Mouse (Mus musculus): ENCODE measurements around the gene Bpifa6. TPM values are rescaled to one million over a fixed set of nuclear protein-coding genes. Genes with fewer than 3 reads are reported as not detected.
A peak's percentile ranks its signal among the peaks of the same experiment; 100 is the strongest.

Gene Bpifa6
- total and polyA plus RNA-seq, 2 experiments from 2014 or later: not detected

GRCm38 (mm10) chr2:153970221-153970620 lies 4.5 kb upstream of the Bpifa6 start:
- TF ChIP-seq CTCF (IDR thresholded peaks at IDR 0.05): no peak
- Histone ChIP-seq H3K9ac (replicated peaks; ENCODE audit: low read length, poor library complexity, severe bottlenecking) (no peak overlapping the region), H3K4me2 (ENCODE audit: low read depth, low read length, poor library complexity, severe bottlenecking) (no peak overlapping the region), H3K27ac (ENCODE audit: low read depth, low read length) (no peak overlapping the region), H3K9me3 (ENCODE audit: low read length) (no peaks in the 10 kb centered on the region), H3K4me1 (ENCODE audit: insufficient read depth, low read length) (no peaks in the 10 kb centered on the region), H3K27me3 (ENCODE audit: insufficient read depth, low read length) (no peaks in the 10 kb centered on the region), H3K4me3 (ENCODE audit: low read depth, low read length) (no peak overlapping the region), H3K36me3 (ENCODE audit: insufficient read depth, low read length) (no peaks in the 10 kb centered on the region)
- DNase-seq (ENCODE audit: low spot score) (no peak), ATAC-seq (ENCODE audit: low FRiP score) (no peak)
- WGBS: 68% methylated on average over 5 of the region's 5 CpGs

- Histone ChIP-seq H3K9ac (replicated peaks; ENCODE audit: low read length, poor library complexity, severe bottlenecking) (no peak overlapping the region), H3K36me3 (ENCODE audit: insufficient read depth, low read length) (no peaks in the 10 kb centered on the region), H3K4me3 (ENCODE audit: low read depth, low read length) (no peak overlapping the region), H3K27ac (ENCODE audit: low read depth, low read length) (no peak overlapping the region), H3K4me2 (ENCODE audit: low read depth, low read length, poor library complexity, severe bottlenecking) (no peak overlapping the region), H3K9me3 (ENCODE audit: low read length) (no peaks in the 10 kb centered on the region), H3K4me1 (ENCODE audit: insufficient read depth, low read length) (no peaks in the 10 kb centered on the region), H3K27me3 (ENCODE audit: insufficient read depth, low read length) (no peaks in the 10 kb centered on the region)
- peak; percentile 83 for DNase-seq (ENCODE audit: low spot score)
- TF ChIP-seq CTCF (IDR thresholded peaks at IDR 0.05): peak; percentile 90
- ATAC-seq (ENCODE audit: low FRiP score): no peak
- WGBS: 5% methylated on average over 6 of the region's 7 CpGs
These were observed 21.0 kb downstream of the Bpifa6 start for GRCm38 (mm10) chr2:153995770-153996169.

GRCm38 (mm10) chr2:154000501-154000900 lies 25.8 kb downstream of the Bpifa6 start:
- Histone ChIP-seq H3K27ac (ENCODE audit: low read depth, low read length) (no peak overlapping the region), H3K36me3 (ENCODE audit: insufficient read depth, low read length) (no peaks in the 10 kb centered on the region), H3K4me3 (ENCODE audit: low read depth, low read length) (no peak overlapping the region), H3K27me3 (ENCODE audit: insufficient read depth, low read length) (no peaks in the 10 kb centered on the region), H3K4me1 (ENCODE audit: insufficient read depth, low read length) (no peaks in the 10 kb centered on the region), H3K9me3 (ENCODE audit: low read length) (no peaks in the 10 kb centered on the region), H3K4me2 (ENCODE audit: low read depth, low read length, poor library complexity, severe bottlenecking) (no peak overlapping the region), H3K9ac (replicated peaks; ENCODE audit: low read length, poor library complexity, severe bottlenecking) (no peak overlapping the region)
- no peak for TF ChIP-seq CTCF (IDR thresholded peaks at IDR 0.05)
- ATAC-seq (ENCODE audit: low FRiP score) (no peak), DNase-seq (ENCODE audit: low spot score) (no peak)
- 83% methylated on average over 3 of the region's 3 CpGs for WGBS

- Histone ChIP-seq H3K27ac (ENCODE audit: low read depth, low read length) (no peak overlapping the region), H3K27me3 (ENCODE audit: insufficient read depth, low read length) (no peaks in the 10 kb centered on the region), H3K4me2 (ENCODE audit: low read depth, low read length, poor library complexity, severe bottlenecking) (no peak overlapping the region), H3K4me1 (ENCODE audit: insufficient read depth, low read length) (no peaks in the 10 kb centered on the region), H3K4me3 (ENCODE audit: low read depth, low read length) (no peak overlapping the region), H3K9ac (replicated peaks; ENCODE audit: low read length, poor library complexity, severe bottlenecking) (no peak overlapping the region), H3K36me3 (ENCODE audit: insufficient read depth, low read length) (no peaks in the 10 kb centered on the region), H3K9me3 (ENCODE audit: low read length) (no peaks in the 10 kb centered on the region)
- no peak for TF ChIP-seq CTCF (IDR thresholded peaks at IDR 0.05)
- ATAC-seq (ENCODE audit: low FRiP score) (no peak), DNase-seq (ENCODE audit: low spot score) (no peak)
These were observed 26.3 kb downstream of the Bpifa6 start for GRCm38 (mm10) chr2:154001056-154001455.

GRCm38 (mm10) chr2:154004456-154004855 lies 29.7 kb downstream of the Bpifa6 start:
- no peak overlapping the region for H3K4me3 ChIP-seq (ENCODE audit: low read depth, low read length)

GRCm38 (mm10) chr2:154005094-154005493 lies 30.3 kb downstream of the Bpifa6 start:
- peak; percentile 36 for DNase-seq (ENCODE audit: low spot score)
- H3K9ac ChIP-seq (replicated peaks; ENCODE audit: low read length, poor library complexity, severe bottlenecking): no peak overlapping the region
- H3K4me3 ChIP-seq (ENCODE audit: low read depth, low read length): no peak overlapping the region
- no peak overlapping the region for H3K4me2 ChIP-seq (ENCODE audit: low read depth, low read length, poor library complexity, severe bottlenecking)
- TF ChIP-seq CTCF (IDR thresholded peaks at IDR 0.05): no peak
- no peak overlapping the region for H3K27ac ChIP-seq (ENCODE audit: low read depth, low read length)
- H3K36me3 ChIP-seq (ENCODE audit: insufficient read depth, low read length): no peaks in the 10 kb centered on the region
- H3K9me3 ChIP-seq (ENCODE audit: low read length): no peaks in the 10 kb centered on the region
- H3K4me1 ChIP-seq (ENCODE audit: insufficient read depth, low read length): no peaks in the 10 kb centered on the region
- H3K27me3 ChIP-seq (ENCODE audit: insufficient read depth, low read length): no peaks in the 10 kb centered on the region
- ATAC-seq (ENCODE audit: low FRiP score): no peak
- 78% methylated on average over 1 of the region's 1 CpGs for WGBS

More at GRCm38 (mm10) chr2:154004456-154004855, 29.7 kb downstream of the Bpifa6 start:
- Histone ChIP-seq H3K36me3 (ENCODE audit: insufficient read depth, low read length) (no peaks in the 10 kb centered on the region), H3K27me3 (ENCODE audit: insufficient read depth, low read length) (no peaks in the 10 kb centered on the region), H3K27ac (ENCODE audit: low read depth, low read length) (no peak overlapping the region), H3K4me2 (ENCODE audit: low read depth, low read length, poor library complexity, severe bottlenecking) (no peak overlapping the region), H3K9ac (replicated peaks; ENCODE audit: low read length, poor library complexity, severe bottlenecking) (no peak overlapping the region), H3K4me1 (ENCODE audit: insufficient read depth, low read length) (no peaks in the 10 kb centered on the region), H3K9me3 (ENCODE audit: low read length) (no peaks in the 10 kb centered on the region)
- DNase-seq (ENCODE audit: low spot score) (peak; percentile 8), ATAC-seq (ENCODE audit: low FRiP score) (no peak)
- WGBS: 31% methylated on average over 1 of the region's 1 CpGs
- no peak for TF ChIP-seq CTCF (IDR thresholded peaks at IDR 0.05)

Measured in midbrain, postnatal 0 days (tissue).